Mouse (Mus musculus) liver, postnatal 0 days (tissue): ENCODE results near the gene Gm21885. TPM values are rescaled to one million over a fixed set of nuclear protein-coding genes. Genes with fewer than 3 reads are reported as not detected.

Experiments
- ATAC-seq: fragments of 200-750 bp; cut with Nextera tagmentation; 2 replicates; pipeline ENCODE4 v1.8.0; 2017; ENCODE audit warnings: mild to moderate bottlenecking, moderate library complexity
- DNase-seq: peaks from one replicate; pipeline ENCODE4 v3.0.0-alpha.2; 2016
- H3K27ac ChIP-seq: fragments of 300-500 bp; sonication (generic); 2 replicates; pipeline ENCODE4 v1.5.1; 2014; ENCODE audit warnings: antibody characterized with exemption, moderate library complexity, mild to moderate bottlenecking, low read depth
- H3K27me3 ChIP-seq: fragments of 300-500 bp; sonication (generic); 2 replicates; pipeline ENCODE4 v1.6.1; 2014; ENCODE audit warnings: low read length, control low read depth, mixed read lengths; ENCODE audit not compliant: insufficient read depth
- H3K36me3 ChIP-seq: fragments of 300-500 bp; sonication (generic); replicated peaks from 2 replicates; pipeline ENCODE4 v1.6.1; 2014; ENCODE audit warnings: mild to moderate bottlenecking, control low read depth, low read length, moderate library complexity, mixed read lengths; ENCODE audit not compliant: insufficient read depth
- H3K4me1 ChIP-seq: fragments of 300-500 bp; sonication (generic); 2 replicates; pipeline ENCODE4 v1.6.1; 2014; ENCODE audit warnings: antibody characterized with exemption, mild to moderate bottlenecking, control low read depth; ENCODE audit not compliant: insufficient read depth
- H3K4me2 ChIP-seq: fragments of 300-500 bp; sonication (generic); 2 replicates; pipeline ENCODE4 v1.6.1; 2014; ENCODE audit warnings: low read depth, mild to moderate bottlenecking, low read length, moderate library complexity, mixed read lengths
- H3K4me3 ChIP-seq: fragments of 300-500 bp; sonication (generic); 2 replicates; pipeline ENCODE4 v1.5.1; 2014; ENCODE audit warnings: low read depth, low read length
- H3K9ac ChIP-seq: fragments of 300-500 bp; sonication (generic); replicated peaks from 2 replicates; pipeline ENCODE4 v1.6.1; 2014; ENCODE audit warnings: mild to moderate bottlenecking, moderate library complexity
- H3K9me3 ChIP-seq: fragments of 300-500 bp; sonication (generic); 2 replicates; pipeline ENCODE4 v1.6.1; 2016; ENCODE audit warnings: mild to moderate bottlenecking, control low read depth, low read length, mixed read lengths
- CTCF ChIP-seq: sonication (generic); IDR thresholded peaks from 2 replicates; pipeline ENCODE4 v1.5.1; 2016; ENCODE audit warnings: antibody characterized with exemption, low read depth
- EP300 ChIP-seq: IDR thresholded peaks from 2 replicates; pipeline ENCODE4 v1.6.1; 2016; ENCODE audit warnings: antibody characterized with exemption, low read depth, mild to moderate bottlenecking
- WGBS: fragments of 180-500 bp; shearing (Covaris S2); extraction: QIAGEN DNeasy Blood & Tissue Kit; methylation state at CpG from one replicate; pipeline ENCODE4 v1.1.7; 2014; ENCODE audit not compliant: insufficient replicate concordance; 5-methylcytosine and 5-hydroxymethylcytosine counted together
- polyA plus RNA-seq: library from polyadenylated mRNA; unstranded; fragments of >200 nt; fragmentation: Nextera tagmentation; extraction: Ambion mirVana; gene quantifications from 2 replicates; pipeline ENCODE4 v1.2.1, GENCODE M21; 2015

Gm21885 gene
- polyA plus RNA-seq, 1 experiment from 2014 or later: 0.42 TPM

DNA sequence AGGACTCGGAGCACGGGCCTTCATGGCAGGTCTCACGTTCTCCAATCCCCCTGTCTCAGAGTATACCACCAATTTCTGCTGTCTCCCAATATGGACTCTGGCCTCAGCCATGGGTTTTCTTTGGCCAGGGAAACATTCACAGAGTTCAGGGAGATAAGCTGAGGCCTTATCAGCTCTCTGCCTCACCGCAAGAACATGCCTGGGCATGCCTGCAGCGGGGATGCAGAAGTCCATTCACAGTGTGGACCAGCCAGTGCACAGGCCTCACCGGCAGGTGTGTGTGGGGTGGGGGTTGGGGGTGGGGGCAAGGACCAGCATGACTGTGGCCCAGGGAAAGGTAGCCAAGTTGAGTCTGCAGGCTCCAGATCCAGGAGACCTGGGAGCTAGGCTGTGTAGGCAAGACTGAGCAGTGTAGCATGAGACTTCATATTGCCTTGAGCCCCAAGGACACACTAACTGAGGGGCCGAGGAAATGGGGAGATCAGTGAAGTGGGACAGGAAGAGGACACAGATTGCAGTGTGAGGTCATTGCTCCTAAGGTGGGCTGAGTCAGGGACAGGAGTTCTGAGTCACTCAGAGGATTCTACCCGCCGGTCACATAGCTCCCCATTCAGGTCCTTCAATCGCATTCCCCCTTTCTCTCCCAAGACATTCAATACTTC is 7.3 kb upstream of the Gm21885 start:
- no peak overlapping the region for H3K4me3 ChIP-seq
- WGBS: 56% methylated on average over 10 of the region's 10 CpGs
- H3K36me3 ChIP-seq: no peaks in the 10 kb centered on the region
- ATAC-seq: peak; percentile 43
- no peaks in the 10 kb centered on the region for H3K27me3 ChIP-seq
- peaks cover 27% of the 10 kb centered on the region for H3K4me1 ChIP-seq
- H3K4me2 ChIP-seq: peak overlapping the region; percentile 35; the same call in 1 of the 2 replicates
- DNase-seq: peak; percentile 63
- no peak for TF ChIP-seq EP300
- TF ChIP-seq CTCF: no peak
- peak overlapping the region; percentile 50 for H3K27ac ChIP-seq
- H3K9ac ChIP-seq: no peak overlapping the region
- no peaks in the 10 kb centered on the region for H3K9me3 ChIP-seq

GRCm38 (mm10) chr11:94275226-94275625 is 6.4 kb upstream of the Gm21885 start:
- 79% methylated on average over 7 of the region's 7 CpGs for WGBS
- Histone ChIP-seq H3K9me3 (no peaks in the 10 kb centered on the region), H3K9ac (no peak overlapping the region), H3K4me3 (no peak overlapping the region), H3K4me2 (no peak overlapping the region), H3K4me1 (peaks cover 27% of the 10 kb centered on the region), H3K27me3 (no peaks in the 10 kb centered on the region), H3K36me3 (no peaks in the 10 kb centered on the region), H3K27ac (no peak overlapping the region)
- TF ChIP-seq EP300 (no peak), CTCF (no peak)
- no peak for ATAC-seq
- DNase-seq: no peak

- H3K4me1 ChIP-seq: peaks cover 27% of the 10 kb centered on the region
- no peaks in the 10 kb centered on the region for H3K27me3 ChIP-seq
- H3K27ac ChIP-seq: no peak overlapping the region; the same call in 1 of the 2 replicates
- no peaks in the 10 kb centered on the region for H3K36me3 ChIP-seq
- ATAC-seq (no peak), DNase-seq (no peak)
- no peaks in the 10 kb centered on the region for H3K9me3 ChIP-seq
- no peak overlapping the region for H3K4me3 ChIP-seq
- H3K9ac ChIP-seq: no peak overlapping the region
- H3K4me2 ChIP-seq: no peak overlapping the region
- TF ChIP-seq EP300 (no peak), CTCF (no peak)
- WGBS: 81% methylated on average over 2 of the region's 2 CpGs
Observed at GRCm38 (mm10) chr11:94275686-94276085, 6.0 kb upstream of the Gm21885 start.

DNA sequence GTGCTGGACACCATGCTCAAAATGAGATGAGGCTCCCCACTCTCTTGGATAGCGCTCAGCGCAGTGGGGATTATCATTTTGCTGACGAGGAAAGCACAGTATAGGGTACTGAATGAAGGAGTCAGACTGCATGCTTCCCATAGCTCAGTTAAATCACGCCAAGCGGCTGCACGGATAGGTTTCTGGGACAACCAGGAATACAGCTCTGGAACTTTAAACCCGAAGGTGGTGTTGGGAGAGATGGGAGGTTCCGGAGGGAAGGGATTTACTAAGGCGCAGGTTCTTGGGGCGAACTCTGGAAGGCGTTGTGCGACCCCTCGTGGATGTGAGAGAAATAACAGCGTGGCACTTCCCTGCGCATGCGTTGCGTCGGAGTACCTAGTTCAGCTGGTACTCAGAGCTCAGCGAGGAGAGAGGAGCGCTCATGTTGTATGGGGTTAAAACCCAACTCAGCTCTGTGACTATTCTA is 4.8 kb upstream of the Gm21885 start:
- Histone ChIP-seq H3K9ac (peak overlapping the region; percentile 42; the same call in 1 of the 2 replicates), H3K4me1 (peaks cover 34% of the 10 kb centered on the region), H3K4me2 (peak overlapping the region; percentile 77), H3K9me3 (no peaks in the 10 kb centered on the region), H3K27me3 (no peaks in the 10 kb centered on the region), H3K4me3 (peak overlapping the region; percentile 41), H3K36me3 (no peaks in the 10 kb centered on the region), H3K27ac (no peak overlapping the region)
- peak; percentile 59 for ATAC-seq
- TF ChIP-seq CTCF: peak; percentile 98
- TF ChIP-seq EP300: no peak
- 9% methylated on average over 20 of the region's 20 CpGs for WGBS
- DNase-seq: peak; percentile 89

GRCm38 (mm10) chr11:94282291-94282690 is 618 bp downstream of the Gm21885 start:
- H3K4me1 ChIP-seq: peaks cover 13% of the 10 kb centered on the region; the same call in 1 of the 2 replicates
- no peak for ATAC-seq
- H3K9ac ChIP-seq: no peak overlapping the region
- H3K4me2 ChIP-seq: no peak overlapping the region
- peak overlapping the region; percentile 26; the same call in 1 of the 2 replicates for H3K27ac ChIP-seq
- H3K36me3 ChIP-seq: peaks cover 13% of the 10 kb centered on the region
- no peak for DNase-seq
- TF ChIP-seq CTCF: no peak
- TF ChIP-seq EP300: no peak
- 74% methylated on average over 5 of the region's 5 CpGs for WGBS
- no peaks in the 10 kb centered on the region for H3K9me3 ChIP-seq
- no peak overlapping the region for H3K4me3 ChIP-seq
- H3K27me3 ChIP-seq: no peaks in the 10 kb centered on the region

- H3K4me3 ChIP-seq: no peak overlapping the region
- no peaks in the 10 kb centered on the region for H3K27me3 ChIP-seq
- H3K4me2 ChIP-seq: no peak overlapping the region
- H3K9me3 ChIP-seq: no peaks in the 10 kb centered on the region
- peaks cover 10% of the 10 kb centered on the region; the same call in 1 of the 2 replicates for H3K4me1 ChIP-seq
- DNase-seq: no peak
- no peak for ATAC-seq
- TF ChIP-seq CTCF (no peak), EP300 (no peak)
- H3K27ac ChIP-seq: no peak overlapping the region
- H3K36me3 ChIP-seq: peaks cover 26% of the 10 kb centered on the region
- 90% methylated on average over 6 of the region's 6 CpGs for WGBS
- no peak overlapping the region for H3K9ac ChIP-seq
Observed at GRCm38 (mm10) chr11:94283536-94284099, 1.9 kb downstream of the Gm21885 start.
